Mouse (Mus musculus) ES-E14 (cell line): ENCODE measurements around the gene Sumf2. TPM values are rescaled to one million over a fixed set of nuclear protein-coding genes. Genes with fewer than 3 reads are reported as not detected.

Experiments
- DNase-seq: peaks from one replicate; pipeline ENCODE4 v3.0.0-alpha.2; 2013; ENCODE audit warnings: low read depth, low spot score
- H3K27ac ChIP-seq: 2 replicates; pipeline ENCODE4 v1.5.1; 2012; ENCODE audit warnings: low read depth, mild to moderate bottlenecking, low read length, moderate library complexity, mixed read lengths; ENCODE audit not compliant: poor library complexity, insufficient read depth, severe bottlenecking
- H3K36me3 ChIP-seq: 2 replicates; pipeline ENCODE4 v1.6.1; 2012; ENCODE audit warnings: mild to moderate bottlenecking, low read length, moderate library complexity, mixed read lengths; ENCODE audit not compliant: control insufficient read depth, poor library complexity, insufficient read depth, severe bottlenecking
- H3K4me1 ChIP-seq, 2 experiments: fragments of 150-350 bp in 1 of 2; sonication (generic) in 1 of 2; 2 replicates each; pipeline ENCODE4 v1.6.1; 2012; ENCODE audit warnings: low read length in 2 of 2, mild to moderate bottlenecking in 1 of 2, mixed read lengths in 1 of 2; ENCODE audit not compliant: control insufficient read depth in 2 of 2, insufficient read depth in 2 of 2, poor library complexity in 1 of 2
- H3K4me3 ChIP-seq, 2 experiments: fragments of 150-350 bp in 1 of 2; sonication (generic) in 1 of 2; 2 replicates each; pipeline ENCODE4 v1.5.1; 2012; ENCODE audit warnings: low read length in 2 of 2, low read depth in 1 of 2, mild to moderate bottlenecking in 1 of 2, mixed read lengths in 1 of 2; ENCODE audit not compliant: insufficient read depth in 1 of 2, poor library complexity in 1 of 2, severe bottlenecking in 1 of 2
- H3K9ac ChIP-seq: 2 replicates; pipeline ENCODE4 v1.6.1; 2012; ENCODE audit warnings: low read depth, mild to moderate bottlenecking, low read length, mixed read lengths; ENCODE audit not compliant: poor library complexity, insufficient read depth, severe bottlenecking
- H3K9me3 ChIP-seq: fragments of 150-350 bp; sonication (generic); 2 replicates; pipeline ENCODE4 v1.6.1; 2012; ENCODE audit warnings: low read depth, mild to moderate bottlenecking, low read length; ENCODE audit not compliant: control insufficient read depth, insufficient read depth
- CHD2 ChIP-seq: IDR thresholded peaks from 2 replicates; pipeline ENCODE4 v1.6.1; 2014; ENCODE audit warnings: mild to moderate bottlenecking, low read depth, low read length, inconsistent platforms
- HCFC1 ChIP-seq: IDR thresholded peaks from 2 replicates; pipeline ENCODE4 v1.6.1; 2012; ENCODE audit warnings: low read length, inconsistent platforms, borderline replicate concordance; ENCODE audit not compliant: insufficient read depth
- MAFK ChIP-seq: IDR thresholded peaks from 2 replicates; pipeline ENCODE4 v1.6.1; 2014; ENCODE audit warnings: mild to moderate bottlenecking, low read depth, low read length, inconsistent platforms; ENCODE audit not compliant: insufficient read depth
- ZC3H11A ChIP-seq: IDR thresholded peaks from 2 replicates; pipeline ENCODE4 v1.6.1; 2012; ENCODE audit warnings: low read depth, mild to moderate bottlenecking, inconsistent platforms, low read length, borderline replicate concordance
- ZNF384 ChIP-seq: IDR thresholded peaks from 2 replicates; pipeline ENCODE4 v1.6.1; 2012; ENCODE audit warnings: low read depth, low read length, inconsistent platforms
- in situ Hi-C, 2 experiments: fragments of 600-800 bp; cut with MboI; formaldehyde crosslinking; loops; one replicate each; pipeline ENCODE4 v1.15.1; 2025; ENCODE audit warnings: low sequenced_read_pairs in 2 of 2, inconsistent platforms in 1 of 2; ENCODE audit not compliant: unreplicated experiment in 2 of 2
- total RNA-seq: library from RNA; depleted of rRNA; stranded (reverse); fragments of 300-350 nt; gene quantifications from 2 replicates; pipeline ENCODE4 v1.2.3, GENCODE M21; 2012

The Sumf2 gene
- total RNA-seq, 1 experiment = 156 TPM

- Histone ChIP-seq H3K27ac (no peak overlapping the region), H3K4me1 (peaks cover 2 to 9% of the 10 kb centered on the region in 2 experiments; a peak in 1 of 4 replicates), H3K9me3 (no peaks in the 10 kb centered on the region), H3K9ac (no peak overlapping the region; the same call in 1 of the 2 replicates), H3K36me3 (no peaks in the 10 kb centered on the region), H3K4me3 (peak overlapping the region; percentile 15 to 54; a peak in 3 of 4 replicates)
- in situ Hi-C loops = no loop called here
- no peak for DNase-seq
- TF ChIP-seq ZC3H11A = no peak
- no peak for TF ChIP-seq MAFK
- no peak for TF ChIP-seq CHD2
- TF ChIP-seq HCFC1 = no peak
- no peak for TF ChIP-seq ZNF384
Observed at GRCm38 (mm10) chr5:129873942-129874341, 27.2 kb downstream of the Sumf2 start.

GRCm38 (mm10) chr5:129875098-129875497 lies 28.3 kb downstream of the Sumf2 start:
- no peak for DNase-seq
- H3K4me3 ChIP-seq = peak overlapping the region; percentile 56 to 57
- no peak overlapping the region; the same call in 1 of the 2 replicates for H3K27ac ChIP-seq
- no peak for TF ChIP-seq MAFK
- no peak for TF ChIP-seq HCFC1
- TF ChIP-seq ZNF384 = no peak
- no peak for TF ChIP-seq ZC3H11A
- TF ChIP-seq CHD2 = no peak
- H3K9ac ChIP-seq = peak overlapping the region; percentile 28; the same call in 1 of the 2 replicates
- peaks cover 2 to 9% of the 10 kb centered on the region in 2 experiments; a peak in 1 of 4 replicates for H3K4me1 ChIP-seq
- in situ Hi-C loops = no loop called here
- H3K9me3 ChIP-seq = no peaks in the 10 kb centered on the region
- no peaks in the 10 kb centered on the region; the same call in 1 of the 2 replicates for H3K36me3 ChIP-seq

GRCm38 (mm10) chr5:129877731-129878455 lies 31.1 kb downstream of the Sumf2 start:
- Histone ChIP-seq H3K4me3 (no peak overlapping the region), H3K9me3 (no peaks in the 10 kb centered on the region), H3K27ac (no peak overlapping the region), H3K36me3 (peaks cover 15% of the 10 kb centered on the region), H3K9ac (no peak overlapping the region), H3K4me1 (peaks cover 2 to 9% of the 10 kb centered on the region in 2 experiments; a peak in 1 of 4 replicates)
- in situ Hi-C loops = no loop called here
- no peak for TF ChIP-seq HCFC1
- TF ChIP-seq MAFK = no peak
- TF ChIP-seq CHD2 = no peak
- TF ChIP-seq ZNF384 = no peak
- no peak for TF ChIP-seq ZC3H11A
- no peak for DNase-seq

GRCm38 (mm10) chr5:129878946-129879345 lies 32.2 kb downstream of the Sumf2 start:
- in situ Hi-C loops = no loop called here
- no peak overlapping the region for H3K9ac ChIP-seq
- H3K4me3 ChIP-seq = no peak overlapping the region
- peaks cover 2% of the 10 kb centered on the region in 2 experiments; a peak in 1 of 4 replicates for H3K4me1 ChIP-seq
- peaks cover 20% of the 10 kb centered on the region for H3K36me3 ChIP-seq
- H3K27ac ChIP-seq = no peak overlapping the region
- H3K9me3 ChIP-seq = no peaks in the 10 kb centered on the region
- no peak for TF ChIP-seq CHD2
- TF ChIP-seq ZNF384 = 0 out of 2 replicates have a peak, but pooled peaks have one; percentile 51
- no peak for DNase-seq
